Mouse (Mus musculus) layer of hippocampus, adult 8-10 months (tissue): ENCODE measurements around the gene Spag4. TPM values are rescaled to one million over a fixed set of nuclear protein-coding genes. Genes with fewer than 3 reads are reported as not detected.
A peak's percentile ranks its signal among the peaks of the same experiment; 100 is the strongest.

ENCODE experiments used
- DNase-seq, 2 experiments: peaks; one replicate each; pipeline ENCODE4 v3.0.0; 2022; ENCODE audit warnings: low spot score in 2 of 2
- total RNA-seq, 4 experiments: library from RNA; stranded (reverse); gene quantifications; 2 replicates each; pipeline ENCODE4 v1.2.4; 2022

Spag4 gene
- 1 to 10 TPM; 3.3 to 4.7 (median 4.2) TPM for total RNA-seq

DNA sequence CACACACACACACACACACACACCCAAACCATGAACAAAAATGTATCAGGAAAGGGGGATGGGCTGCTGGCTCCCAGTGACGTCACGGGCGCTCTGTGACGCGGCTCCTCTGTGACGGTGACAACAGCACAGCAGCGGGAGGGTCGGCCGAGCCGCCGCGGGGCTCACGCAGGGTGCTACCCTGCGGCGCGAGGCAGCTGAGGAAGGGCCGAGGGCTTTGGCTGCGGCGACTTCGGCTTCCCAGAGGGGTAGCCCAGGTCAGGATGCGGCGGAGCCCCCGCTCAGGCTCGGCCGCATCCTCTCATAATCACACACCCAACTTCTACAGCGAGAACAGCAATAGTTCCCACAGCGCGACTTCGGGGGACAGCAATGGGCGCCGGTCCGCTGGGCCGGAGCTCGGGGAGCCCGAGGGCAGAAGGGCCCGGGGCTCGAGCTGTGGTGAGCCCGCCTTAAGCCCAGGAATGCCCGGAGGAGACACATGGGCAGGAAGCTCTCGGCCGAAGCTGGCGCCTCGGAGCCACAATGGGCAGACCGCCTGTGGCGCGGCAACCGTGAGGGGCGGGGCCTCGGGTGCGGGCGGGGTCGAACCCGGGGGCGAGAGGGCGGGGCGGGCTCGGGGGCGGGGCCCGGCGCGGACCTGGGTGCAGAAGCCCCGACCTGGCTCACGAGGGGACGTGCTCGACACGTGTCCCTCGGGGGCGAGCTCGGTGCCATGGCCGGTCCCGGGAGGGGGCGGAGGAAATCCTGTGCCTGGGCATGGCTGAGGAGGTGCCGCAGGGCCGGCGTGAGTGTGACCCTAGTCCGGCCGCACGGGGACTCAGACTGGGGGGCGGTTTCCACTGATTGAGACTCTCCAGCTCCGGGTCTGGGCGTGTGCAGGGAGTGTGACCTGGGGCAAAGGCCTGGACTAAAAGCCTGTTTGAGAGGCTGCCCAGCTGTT is at the start of gene Spag4:
Spag4 (plus strand) TSS at position 77 of the 943 bp plus-strand sequence.
- peak in 1 of 2 experiments; percentile 51 for DNase-seq

- DNase-seq, result no peak
Measured at GRCm38 (mm10) chr2:156018106-156018505, 46.9 kb upstream of the Spag4 start.

- no peak for DNase-seq
Measured at GRCm38 (mm10) chr2:156021219-156021618, 43.8 kb upstream of the Spag4 start.

DNA sequence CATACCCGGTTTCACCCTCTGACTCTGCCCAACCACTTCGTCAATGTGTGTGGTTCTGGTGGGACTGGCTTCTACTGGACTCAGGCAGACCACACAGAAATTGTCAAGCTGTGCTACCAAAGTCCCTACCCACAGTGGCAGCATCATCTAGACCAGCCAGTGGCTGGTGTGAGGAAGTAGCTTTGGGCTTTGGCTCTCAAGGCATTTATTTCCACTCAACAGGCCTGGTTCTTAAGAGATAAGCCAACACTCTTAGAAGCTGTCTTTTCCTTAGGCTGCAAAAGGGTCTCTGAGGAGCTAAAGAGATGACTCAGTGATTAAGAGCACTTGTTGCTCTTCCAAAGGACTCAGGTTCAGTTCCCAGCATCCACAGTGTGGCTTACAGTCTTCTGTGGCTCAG is 43.2 kb upstream of the Spag4 start:
- no peak for DNase-seq

DNA sequence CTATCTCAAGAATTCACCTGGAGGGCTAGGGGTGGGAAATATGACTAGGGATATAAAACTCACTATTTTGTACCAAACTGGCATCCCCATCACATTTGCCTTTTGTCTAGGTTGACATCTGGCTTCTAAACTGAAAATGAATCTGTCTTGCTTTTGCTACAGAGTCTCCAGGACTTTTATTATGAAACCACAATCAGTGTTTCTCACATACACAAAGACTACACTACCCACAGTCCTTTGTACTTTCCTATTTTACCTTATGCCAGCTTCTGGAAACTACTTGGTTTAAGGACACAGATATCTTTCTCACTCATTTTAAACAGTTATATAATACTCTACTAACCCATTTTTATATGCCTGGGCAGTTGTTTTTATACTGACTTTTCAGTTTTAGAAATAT is 39.5 kb upstream of the Spag4 start:
- no peak for DNase-seq

- no peak for DNase-seq
Measured at GRCm38 (mm10) chr2:156039390-156039789, 25.6 kb upstream of the Spag4 start.

DNA sequence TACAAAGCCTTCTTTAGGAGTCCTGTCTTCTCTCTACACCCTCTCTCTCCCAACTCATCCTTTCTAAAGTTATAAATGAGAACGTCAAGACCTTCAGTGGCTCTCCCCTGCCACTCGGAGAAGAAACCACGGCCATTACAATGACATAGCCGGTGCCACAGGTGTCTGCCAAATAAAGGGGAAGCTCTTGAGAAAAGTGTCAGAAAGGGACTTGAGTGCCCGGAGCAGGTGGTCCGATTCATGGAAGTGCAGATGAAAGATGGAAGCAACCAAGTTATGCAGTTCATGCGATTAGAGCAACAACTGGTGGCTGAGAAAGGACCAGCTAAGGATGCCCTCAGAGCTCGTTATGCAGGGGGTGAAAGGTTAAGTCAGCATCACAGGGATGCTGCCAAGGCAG is 22.1 kb upstream of the Spag4 start:
- DNase-seq, result no peak

DNA sequence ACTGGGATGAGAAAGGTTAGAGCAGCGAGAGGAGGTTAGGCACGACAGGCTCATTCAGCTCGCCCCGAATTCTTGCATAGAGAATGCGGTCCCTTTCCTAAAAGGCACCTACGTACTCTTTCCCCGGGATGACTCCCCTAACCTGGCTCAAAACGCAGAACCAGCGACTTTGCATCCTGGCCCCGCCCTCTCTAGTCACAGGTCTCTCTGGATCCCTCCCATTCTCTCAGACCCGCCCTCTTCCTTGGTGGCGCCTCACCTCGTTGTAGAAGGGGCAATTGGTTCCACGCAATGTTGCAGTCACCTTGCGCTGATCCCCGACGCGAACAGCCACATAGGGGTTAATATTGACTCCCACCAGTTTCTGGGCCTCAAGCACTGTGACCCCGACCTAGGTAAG is 17.0 kb upstream of the Spag4 start:
- no peak for DNase-seq

DNA sequence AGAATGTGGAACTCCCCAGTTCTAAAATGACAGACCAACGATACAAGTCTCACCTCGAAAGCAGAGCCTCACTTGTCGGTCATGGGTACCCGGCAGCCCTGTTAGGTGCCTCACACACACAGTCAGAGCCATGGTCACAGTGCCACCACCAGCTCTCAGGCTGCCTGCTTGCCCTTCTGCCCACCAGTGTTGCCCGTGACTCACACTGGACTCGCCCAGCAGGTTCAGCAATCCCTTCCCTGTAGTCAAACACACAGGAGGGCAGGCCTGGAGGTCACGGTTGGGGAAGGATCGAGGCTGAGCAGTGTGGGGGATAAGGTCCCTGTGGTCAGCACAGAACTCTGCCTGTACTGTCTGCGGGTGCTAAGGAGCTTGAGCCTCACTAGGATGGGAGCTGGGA is 12.2 kb upstream of the Spag4 start, which contains the start of gene Fer1l4:
Fer1l4 (minus strand) TSS at position 132 of the 400 bp plus-strand sequence.
- no peak for DNase-seq

- DNase-seq, result no peak
Measured at GRCm38 (mm10) chr2:156066126-156066525, 1.2 kb downstream of the Spag4 start.

- no peak for DNase-seq
Measured at GRCm38 (mm10) chr2:156067916-156068315, 2.9 kb downstream of the Spag4 start.

GRCm38 (mm10) chr2:156071236-156071635 is 6.3 kb downstream of the Spag4 start:
- DNase-seq, result no peak

GRCm38 (mm10) chr2:156073725-156074124 is 8.8 kb downstream of the Spag4 start:
- DNase-seq, result no peak

DNA sequence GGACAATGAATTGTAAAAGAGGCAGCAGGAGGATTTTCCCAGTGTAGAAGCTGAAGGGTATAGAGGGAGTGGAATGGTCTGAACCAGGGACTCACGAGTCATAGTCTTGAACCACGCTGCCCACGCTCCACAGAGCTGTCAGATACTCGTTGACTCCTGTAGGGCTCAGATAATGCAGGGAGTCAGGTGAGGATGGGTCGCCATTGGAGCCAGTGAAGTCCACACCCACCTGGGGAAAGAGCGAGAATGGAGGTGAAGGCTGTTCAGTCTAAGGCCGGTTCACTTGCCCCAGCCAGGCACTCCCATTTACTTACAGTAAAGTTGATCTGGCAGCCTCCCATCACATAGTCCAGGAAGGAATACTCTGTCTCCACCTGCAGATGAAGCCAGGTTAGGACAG is 12.5 kb downstream of the Spag4 start:
- no peak for DNase-seq

- DNase-seq, result no peak
Measured at GRCm38 (mm10) chr2:156078421-156079182, 13.6 kb downstream of the Spag4 start.

GRCm38 (mm10) chr2:156079183-156079560 is 14.2 kb downstream of the Spag4 start:
- no peak for DNase-seq

- DNase-seq, result no peak
Measured at GRCm38 (mm10) chr2:156079674-156080073, 14.7 kb downstream of the Spag4 start.

GRCm38 (mm10) chr2:156080391-156080790 is 15.4 kb downstream of the Spag4 start:
- DNase-seq, result no peak

DNA sequence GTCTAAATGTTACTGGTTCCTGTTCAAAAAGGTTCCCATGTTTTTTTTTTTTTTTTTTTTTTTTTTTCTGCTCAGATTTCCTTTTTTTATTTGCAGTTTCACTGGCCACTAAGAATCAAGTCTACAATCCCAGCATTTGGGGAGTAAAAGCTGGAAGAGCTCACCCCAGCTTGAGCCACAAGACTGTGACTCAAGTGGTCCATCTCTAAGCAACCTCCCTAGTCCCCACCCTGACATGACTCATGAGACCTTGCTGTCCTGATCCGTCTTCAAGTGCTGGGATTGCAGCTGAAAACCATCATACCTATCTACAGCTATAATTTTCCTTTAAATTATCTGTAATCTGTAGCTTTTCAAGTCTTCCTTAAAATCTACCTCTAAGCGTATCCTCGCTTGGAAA is 19.6 kb downstream of the Spag4 start:
- no peak for DNase-seq

- DNase-seq, result no peak
Measured at GRCm38 (mm10) chr2:156087391-156088110, 22.6 kb downstream of the Spag4 start.

- no peak for DNase-seq
Measured at GRCm38 (mm10) chr2:156089799-156090198, 24.8 kb downstream of the Spag4 start.

- DNase-seq, result no peak
Measured at GRCm38 (mm10) chr2:156091926-156092325, 27.0 kb downstream of the Spag4 start.
